In the genomic region with DNA sequence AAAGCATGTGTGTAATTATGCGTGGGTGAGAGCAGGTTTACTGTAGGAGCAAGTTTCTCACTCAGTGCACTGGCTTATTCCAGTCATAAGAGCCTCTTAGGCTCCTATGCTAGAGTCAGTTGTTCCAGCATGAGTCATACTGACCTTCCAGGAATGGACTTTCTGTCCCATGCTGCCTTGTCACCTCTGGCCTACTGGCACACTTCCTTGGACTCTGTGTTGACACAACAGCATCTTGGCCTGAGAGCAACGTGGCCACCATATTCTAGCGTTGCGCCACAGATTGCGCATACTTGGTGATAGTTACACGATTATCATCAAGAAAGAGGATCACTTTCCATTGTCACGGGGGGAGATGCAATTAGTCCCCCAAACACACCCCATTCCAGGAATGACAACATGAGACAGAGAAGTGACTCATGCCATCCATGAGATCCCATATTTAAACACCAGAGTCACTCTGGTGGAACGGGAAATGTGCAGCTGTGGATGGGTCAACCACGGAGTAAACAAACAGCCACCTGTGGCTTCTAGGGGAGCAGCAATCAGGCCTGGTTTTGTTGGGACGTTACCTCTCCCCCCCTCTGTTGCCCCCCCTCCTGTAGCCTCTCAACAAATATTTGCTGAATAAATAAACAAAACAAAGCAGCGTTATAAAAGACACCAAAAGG, we compare ENCODE assay signal across 18 mouse cellular contexts.
DNase-seq lines count a peak whose midpoint lies in the region; TF ChIP-seq lines count a peak whose summit lies in the region.
"Had no signal": no experiment of that assay in that cellular context is flagged by ENCODE, and none has a peak within 500 bp of the region (broad histone marks: within the 10 kb centered on the region; RNA-seq: fewer than 3 reads in every experiment).

No protein-coding gene starts in this region.

- no peaks in the 10 kb centered on the region for H3K27me3 ChIP-seq in kidney, adult 2 months (replicated peaks; ENCODE audit: control insufficient read depth, insufficient read depth, low read length)
- H3K27me3 ChIP-seq: megakaryocyte, embryonic 14.5 days; neural tube, embryonic 12.5 days; stomach, embryonic 15.5 days had no signal

- no peaks in the 10 kb centered on the region for H3K36me3 ChIP-seq in kidney, adult 2 months (ENCODE audit: control insufficient read depth, insufficient read depth, low read length)
- H3K36me3 ChIP-seq: limb, embryonic 10.5 days; neural tube, embryonic 12.5 days; stomach, embryonic 15.5 days had no signal

- H3K4me1 ChIP-seq in kidney, adult 2 months (ENCODE audit: control insufficient read depth, insufficient read depth, low read length), result no peaks in the 10 kb centered on the region
- H3K4me1 ChIP-seq: limb, embryonic 10.5 days; megakaryocyte, embryonic 14.5 days; neural tube, embryonic 12.5 days; stomach, embryonic 15.5 days had no signal

- H3K27ac ChIP-seq in kidney, adult 2 months (ENCODE audit: insufficient read depth, low read depth, low read length), result no peak overlapping the region
- H3K27ac ChIP-seq: layer of hippocampus, adult 2 months; limb, embryonic 10.5 days; liver, embryonic 14.5 days; neural tube, embryonic 12.5 days; stomach, embryonic 15.5 days had no signal

- peak; percentile 28 for DNase-seq in kidney, adult 2 months
- DNase-seq in kidney, postnatal 10 days, result no peak
- DNase-seq in adipocyte (ENCODE audit: low spot score), result peak; percentile 30
- peak; percentile 54 to 64 for DNase-seq in adrenal gland, postnatal 36 days
- DNase-seq in lung, postnatal 36 days, result peak; percentile 53
- DNase-seq in right cerebral cortex, postnatal 4 days, result no peak
- no peak for DNase-seq in spleen, postnatal 10 days (ENCODE audit: low spot score in 2 of 2)
- no peak for DNase-seq in right cerebral cortex, postnatal 25 days
- DNase-seq: cerebellum, adult 9-11 months; embryo, embryonic 11 days; heart, postnatal 10 days; thymus, postnatal 36 days had no signal

- H3K4me3 ChIP-seq in kidney, adult 2 months (ENCODE audit: insufficient read depth, low read depth, low read length), result no peak overlapping the region
- H3K4me3 ChIP-seq: layer of hippocampus, adult 2 months; limb, embryonic 10.5 days; megakaryocyte, embryonic 14.5 days; neural tube, embryonic 12.5 days; stomach, embryonic 15.5 days had no signal

- WGBS in kidney, adult 2 months, result 66% methylated on average over 11 of the region's 11 CpGs

- no peak for TF ChIP-seq CTCF in kidney, adult 2 months (conservative IDR thresholded peaks at IDR 0.05; ENCODE audit: insufficient read depth, insufficient read length, low read depth, low read length)

- no peak for TF ChIP-seq POLR2A in kidney, adult 2 months (IDR thresholded peaks at IDR 0.05; ENCODE audit: low read depth, low read length)

Comparison
In these comparisons a context has a peak if more than half of its experiments do, and no peak if none do; other contexts are left out.
1. DNase-seq: peak in kidney, adult 2 months (single experiment), adipocyte (single experiment), adrenal gland, postnatal 36 days (2 of 2) and lung, postnatal 36 days (single experiment); none in kidney, postnatal 10 days (single experiment), right cerebral cortex, postnatal 4 days (single experiment), spleen, postnatal 10 days (0 of 2) and right cerebral cortex, postnatal 25 days (single experiment).